Mouse (Mus musculus) liver, postnatal 0 days (tissue): ENCODE data around the gene Pex16. TPM values are rescaled to one million over a fixed set of nuclear protein-coding genes. Genes with fewer than 3 reads are reported as not detected.

Experiments
- ATAC-seq: fragments of 200-750 bp; cut with Nextera tagmentation; 2 replicates; pipeline ENCODE4 v1.8.0; 2017; ENCODE audit warnings: mild to moderate bottlenecking, moderate library complexity
- DNase-seq: peaks from one replicate; pipeline ENCODE4 v3.0.0-alpha.2; 2016
- H3K27ac ChIP-seq: fragments of 300-500 bp; sonication (generic); 2 replicates; pipeline ENCODE4 v1.5.1; 2014; ENCODE audit warnings: antibody characterized with exemption, moderate library complexity, mild to moderate bottlenecking, low read depth
- H3K27me3 ChIP-seq: fragments of 300-500 bp; sonication (generic); 2 replicates; pipeline ENCODE4 v1.6.1; 2014; ENCODE audit warnings: low read length, control low read depth, mixed read lengths; ENCODE audit not compliant: insufficient read depth
- H3K36me3 ChIP-seq: fragments of 300-500 bp; sonication (generic); replicated peaks from 2 replicates; pipeline ENCODE4 v1.6.1; 2014; ENCODE audit warnings: mild to moderate bottlenecking, control low read depth, low read length, moderate library complexity, mixed read lengths; ENCODE audit not compliant: insufficient read depth
- H3K4me1 ChIP-seq: fragments of 300-500 bp; sonication (generic); 2 replicates; pipeline ENCODE4 v1.6.1; 2014; ENCODE audit warnings: antibody characterized with exemption, mild to moderate bottlenecking, control low read depth; ENCODE audit not compliant: insufficient read depth
- H3K4me2 ChIP-seq: fragments of 300-500 bp; sonication (generic); 2 replicates; pipeline ENCODE4 v1.6.1; 2014; ENCODE audit warnings: low read depth, mild to moderate bottlenecking, low read length, moderate library complexity, mixed read lengths
- H3K4me3 ChIP-seq: fragments of 300-500 bp; sonication (generic); 2 replicates; pipeline ENCODE4 v1.5.1; 2014; ENCODE audit warnings: low read depth, low read length
- H3K9ac ChIP-seq: fragments of 300-500 bp; sonication (generic); replicated peaks from 2 replicates; pipeline ENCODE4 v1.6.1; 2014; ENCODE audit warnings: mild to moderate bottlenecking, moderate library complexity
- H3K9me3 ChIP-seq: fragments of 300-500 bp; sonication (generic); 2 replicates; pipeline ENCODE4 v1.6.1; 2016; ENCODE audit warnings: mild to moderate bottlenecking, control low read depth, low read length, mixed read lengths
- CTCF ChIP-seq: sonication (generic); IDR thresholded peaks from 2 replicates; pipeline ENCODE4 v1.5.1; 2016; ENCODE audit warnings: antibody characterized with exemption, low read depth
- EP300 ChIP-seq: IDR thresholded peaks from 2 replicates; pipeline ENCODE4 v1.6.1; 2016; ENCODE audit warnings: antibody characterized with exemption, low read depth, mild to moderate bottlenecking
- WGBS: fragments of 180-500 bp; shearing (Covaris S2); extraction: QIAGEN DNeasy Blood & Tissue Kit; methylation state at CpG from one replicate; pipeline ENCODE4 v1.1.7; 2014; ENCODE audit not compliant: insufficient replicate concordance; 5-methylcytosine and 5-hydroxymethylcytosine counted together
- polyA plus RNA-seq: library from polyadenylated mRNA; unstranded; fragments of >200 nt; fragmentation: Nextera tagmentation; extraction: Ambion mirVana; gene quantifications from 2 replicates; pipeline ENCODE4 v1.2.1, GENCODE M21; 2015

The Pex16 gene
- 90.6 and 95.6 TPM in 2 replicates for polyA plus RNA-seq

DNA sequence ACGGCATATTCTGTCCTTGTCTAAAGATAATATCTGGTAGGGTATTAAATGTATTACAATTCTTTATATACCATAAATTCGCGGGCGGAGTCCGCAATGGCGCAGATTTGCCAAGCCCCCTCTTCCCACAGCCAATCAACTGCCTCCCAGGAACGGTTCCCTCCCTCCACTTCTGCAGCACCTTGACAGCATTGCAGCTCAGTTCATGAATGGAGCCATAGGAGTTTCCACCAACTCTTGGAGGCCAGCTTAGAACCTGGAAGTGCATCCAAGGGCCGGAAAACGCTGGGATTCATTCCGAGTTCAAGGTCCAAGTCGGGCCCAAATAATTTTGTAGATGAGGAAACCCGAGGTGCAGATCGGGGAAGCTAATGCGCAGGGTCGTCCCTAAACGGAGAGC is at the start of gene Pex16, which contains the start of gene Large2:
Gene Pex16, plus strand, starts transcription at position 163 of the 400 bp plus-strand sequence.
Gene Large2, minus strand, starts transcription at position 356 of the 400 bp plus-strand sequence.
- Histone ChIP-seq H3K36me3 (peaks cover 24% of the 10 kb centered on the region), H3K27ac (peak within 1 kb of the TSS; percentile 89), H3K9ac (peak within 1 kb of the TSS; percentile 83), H3K9me3 (no peaks in the 10 kb centered on the region), H3K4me3 (peak within 1 kb of the TSS; percentile 85), H3K4me2 (peak within 1 kb of the TSS; percentile 95), H3K27me3 (peaks cover 15% of the 10 kb centered on the region), H3K4me1 (peaks cover 24% of the 10 kb centered on the region)
- ATAC-seq (no peak), DNase-seq (peak; percentile 49)
- TF ChIP-seq EP300 = no peak
- TF ChIP-seq CTCF = no peak
- 3% methylated on average over 16 of the region's 16 CpGs for WGBS

DNA sequence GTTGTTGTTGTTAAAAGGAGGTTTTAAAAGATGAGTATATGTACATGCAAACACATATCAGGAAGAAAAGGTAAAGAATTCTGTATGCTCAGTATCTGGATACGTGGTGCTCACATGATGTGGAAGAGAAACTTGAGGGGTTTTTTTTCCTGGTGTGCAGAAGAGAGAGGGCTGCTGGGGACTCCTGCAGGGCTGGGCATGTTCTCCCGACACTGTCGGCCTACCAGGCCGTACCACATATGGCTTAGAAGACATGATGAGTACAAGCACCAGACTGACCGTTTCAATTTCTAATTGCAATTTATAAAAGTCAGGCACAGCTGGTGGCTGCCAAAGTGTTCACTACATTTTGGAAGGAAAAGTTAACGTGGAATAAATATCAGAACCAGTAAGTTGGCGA is 48.8 kb upstream of the Pex16 start:
- ATAC-seq (no peak), DNase-seq (no peak)
- TF ChIP-seq EP300 (no peak), CTCF (no peak)
- no peaks in the 10 kb centered on the region for H3K27me3 ChIP-seq
- no peak overlapping the region for H3K4me2 ChIP-seq
- 84% methylated on average over 7 of the region's 7 CpGs for WGBS
- peaks cover 25% of the 10 kb centered on the region; the same call in 1 of the 2 replicates for H3K36me3 ChIP-seq
- H3K4me3 ChIP-seq = no peak overlapping the region
- no peaks in the 10 kb centered on the region for H3K4me1 ChIP-seq
- no peaks in the 10 kb centered on the region for H3K9me3 ChIP-seq
- H3K27ac ChIP-seq = no peak overlapping the region
- no peak overlapping the region for H3K9ac ChIP-seq

- TF ChIP-seq EP300 = no peak
- TF ChIP-seq CTCF = no peak
- no peak for DNase-seq
- 88% methylated on average over 1 of the region's 1 CpGs for WGBS
- ATAC-seq = no peak
- Histone ChIP-seq H3K4me3 (no peak overlapping the region), H3K9me3 (no peaks in the 10 kb centered on the region), H3K27me3 (no peaks in the 10 kb centered on the region), H3K4me2 (no peak overlapping the region), H3K4me1 (no peaks in the 10 kb centered on the region), H3K9ac (no peak overlapping the region), H3K27ac (no peak overlapping the region), H3K36me3 (peaks cover 26% of the 10 kb centered on the region)
Measured at GRCm38 (mm10) chr2:92326221-92326620, 48.3 kb upstream of the Pex16 start.

- Histone ChIP-seq H3K4me2 (no peak overlapping the region), H3K9me3 (no peaks in the 10 kb centered on the region), H3K4me3 (no peak overlapping the region), H3K36me3 (peaks cover 24% of the 10 kb centered on the region), H3K27ac (no peak overlapping the region), H3K4me1 (no peaks in the 10 kb centered on the region), H3K9ac (no peak overlapping the region), H3K27me3 (no peaks in the 10 kb centered on the region)
- ATAC-seq (no peak), DNase-seq (no peak)
- no peak for TF ChIP-seq EP300
- TF ChIP-seq CTCF = no peak
- WGBS = 86% methylated on average over 4 of the region's 4 CpGs
Measured at GRCm38 (mm10) chr2:92327601-92328000, 46.9 kb upstream of the Pex16 start.

- WGBS = 84% methylated on average over 8 of the region's 8 CpGs
Measured at GRCm38 (mm10) chr2:92328206-92328605, 46.3 kb upstream of the Pex16 start.

DNA sequence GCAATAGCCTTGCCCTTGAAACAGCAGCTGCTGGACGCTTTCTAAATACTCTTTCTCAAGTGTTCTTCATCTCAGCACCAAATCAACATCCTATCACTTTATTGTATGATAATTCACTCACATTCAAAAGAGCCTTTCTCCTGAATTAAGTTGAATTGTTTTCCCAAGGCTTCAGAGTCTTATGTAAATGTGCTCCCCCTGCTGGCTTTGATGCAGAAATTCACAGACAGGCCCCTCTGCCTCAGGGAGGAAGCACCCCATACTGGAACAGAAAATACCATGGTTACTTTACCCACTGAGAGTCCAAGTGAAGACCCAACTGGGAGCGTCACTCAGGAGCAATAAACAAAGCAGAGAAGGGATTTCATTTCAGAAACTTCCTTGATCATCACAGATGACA is 43.6 kb upstream of the Pex16 start:
- H3K4me3 ChIP-seq = no peak overlapping the region
- DNase-seq (no peak), ATAC-seq (no peak)
- H3K36me3 ChIP-seq = peaks cover 22% of the 10 kb centered on the region
- H3K9me3 ChIP-seq = no peaks in the 10 kb centered on the region
- no peak overlapping the region for H3K4me2 ChIP-seq
- no peaks in the 10 kb centered on the region for H3K4me1 ChIP-seq
- TF ChIP-seq CTCF (peak; percentile 71), EP300 (no peak)
- H3K9ac ChIP-seq = no peak overlapping the region
- no peaks in the 10 kb centered on the region for H3K27me3 ChIP-seq
- no peak overlapping the region for H3K27ac ChIP-seq
- WGBS = 55% methylated on average over 2 of the region's 2 CpGs

More at GRCm38 (mm10) chr2:92328206-92328605, 46.3 kb upstream of the Pex16 start:
- Histone ChIP-seq H3K4me3 (no peak overlapping the region), H3K4me1 (no peaks in the 10 kb centered on the region), H3K4me2 (no peak overlapping the region), H3K27ac (no peak overlapping the region), H3K9ac (no peak overlapping the region), H3K27me3 (no peaks in the 10 kb centered on the region), H3K36me3 (peaks cover 24% of the 10 kb centered on the region), H3K9me3 (no peaks in the 10 kb centered on the region)
- DNase-seq = no peak
- no peak for TF ChIP-seq CTCF
- no peak for TF ChIP-seq EP300
- ATAC-seq = no peak

GRCm38 (mm10) chr2:92331410-92331809 is 43.1 kb upstream of the Pex16 start:
- Histone ChIP-seq H3K36me3 (peaks cover 19% of the 10 kb centered on the region), H3K9me3 (no peaks in the 10 kb centered on the region), H3K9ac (no peak overlapping the region), H3K4me2 (no peak overlapping the region), H3K4me1 (no peaks in the 10 kb centered on the region), H3K27ac (no peak overlapping the region), H3K4me3 (no peak overlapping the region), H3K27me3 (no peaks in the 10 kb centered on the region)
- ATAC-seq (no peak), DNase-seq (no peak)
- no peak for TF ChIP-seq EP300
- peak; percentile 35; the same call in 1 of the 2 replicates for TF ChIP-seq CTCF
- 74% methylated on average over 2 of the region's 2 CpGs for WGBS
